Mouse (Mus musculus) urinary bladder, adult 18-20 months (tissue): ENCODE measurements around the gene Aldh3b1.

Experiments
- DNase-seq, 2 experiments: peaks; one replicate each; pipeline ENCODE4 v3.0.0; 2022; ENCODE audit warnings: low spot score in 2 of 2, mixed read lengths in 2 of 2

Gene Aldh3b1

DNA sequence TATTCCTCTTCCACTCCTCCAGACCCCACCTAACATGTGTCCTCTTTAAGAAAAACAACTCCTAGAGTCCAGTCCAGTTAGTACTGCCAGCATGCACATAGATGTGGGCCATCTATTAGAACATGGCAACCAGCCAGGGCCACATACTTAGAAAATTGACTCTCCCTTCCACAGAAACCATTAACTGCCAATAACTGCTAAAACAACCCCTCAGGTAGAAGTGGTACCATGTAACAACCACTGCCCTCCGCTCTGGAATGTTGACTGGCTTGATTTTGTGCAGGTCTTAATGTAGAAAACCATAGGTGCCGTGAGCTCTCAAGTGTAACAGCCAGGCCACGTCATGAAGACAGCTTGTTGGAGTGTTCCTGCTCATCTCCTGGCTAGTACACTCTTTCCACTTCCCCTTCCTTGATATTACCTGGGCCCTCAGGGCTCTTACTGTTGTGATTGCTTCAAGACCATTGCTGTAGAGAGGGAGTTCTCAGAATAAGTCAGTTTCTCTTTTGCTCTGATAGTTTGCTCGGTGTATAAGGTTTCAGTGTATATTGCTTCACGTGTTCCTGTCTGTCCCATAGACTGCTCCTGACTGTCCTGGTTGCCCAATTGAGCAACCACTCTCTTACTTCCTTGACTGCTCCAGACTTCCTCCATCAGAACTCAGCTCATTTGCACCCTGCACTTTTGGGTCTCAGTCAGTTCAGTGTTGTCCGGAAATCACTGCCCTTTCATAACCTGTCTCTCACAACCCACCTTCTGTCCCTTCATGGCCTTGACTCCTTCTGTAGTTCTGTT, 49.4 kb downstream of the Aldh3b1 start:
- no peak for DNase-seq

DNA sequence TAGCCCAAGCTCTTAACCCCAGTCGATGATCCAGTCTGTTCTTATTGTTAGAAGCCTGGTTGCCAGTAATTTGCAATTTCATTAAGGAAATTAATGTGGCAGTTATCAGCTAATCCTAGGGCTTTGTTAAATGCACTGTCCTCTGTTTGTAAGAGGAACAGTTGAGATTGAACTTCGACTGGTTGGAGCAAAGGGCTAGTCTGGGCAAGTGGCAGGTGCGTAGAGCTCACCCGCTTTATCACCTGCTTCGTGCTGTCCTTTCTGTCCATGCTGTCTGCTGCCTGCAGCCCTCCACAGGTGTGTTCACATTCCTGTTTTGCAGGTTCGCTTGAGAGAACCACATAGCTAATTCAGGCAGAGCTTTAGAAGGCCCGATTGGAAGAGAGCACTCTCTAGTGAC, 54.6 kb downstream of the Aldh3b1 start:
- peak; percentile 20 to 36 for DNase-seq

GRCm38 (mm10) chr19:3872373-3872772, 57.2 kb downstream of the Aldh3b1 start:
- DNase-seq = no peak

DNA sequence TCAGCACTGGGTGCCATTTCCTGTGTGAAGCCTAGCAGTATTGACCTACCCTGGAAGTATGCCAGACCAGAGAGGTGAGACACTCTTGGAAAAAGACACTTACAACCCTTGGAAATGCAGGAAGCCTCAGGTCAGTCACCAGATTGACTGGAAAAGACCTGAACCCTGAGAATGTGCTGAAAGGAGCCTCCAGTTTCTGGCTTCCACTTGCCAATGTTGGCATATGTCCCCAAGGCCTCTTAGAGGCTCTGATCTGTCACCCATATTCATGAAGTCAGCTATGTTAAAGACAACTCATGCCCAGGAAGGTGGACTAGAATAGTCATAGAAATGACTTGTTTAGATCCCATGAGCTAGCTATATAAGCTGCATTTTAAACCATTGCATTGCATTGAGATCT, 58.1 kb downstream of the Aldh3b1 start:
- DNase-seq = no peak

DNA sequence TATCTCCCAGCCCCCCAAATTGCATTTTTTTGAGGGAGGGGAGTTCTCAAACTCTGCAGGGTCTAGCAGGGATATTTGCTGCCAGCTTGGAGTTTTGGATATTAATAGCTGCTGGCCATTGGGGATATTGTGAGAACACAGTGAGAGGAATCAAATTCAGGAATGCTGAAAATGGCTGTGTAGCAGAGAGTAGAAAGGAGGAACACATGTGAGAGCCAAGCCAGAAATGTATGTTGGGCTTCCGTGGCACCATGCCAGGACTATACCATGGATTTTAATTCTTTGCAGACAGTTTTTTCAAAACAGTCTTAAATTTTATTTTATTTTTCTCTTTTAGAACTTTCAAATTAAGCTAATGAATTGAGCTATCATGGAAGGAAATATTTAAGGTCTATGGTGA, 61.3 kb downstream of the Aldh3b1 start:
- no peak for DNase-seq

DNA sequence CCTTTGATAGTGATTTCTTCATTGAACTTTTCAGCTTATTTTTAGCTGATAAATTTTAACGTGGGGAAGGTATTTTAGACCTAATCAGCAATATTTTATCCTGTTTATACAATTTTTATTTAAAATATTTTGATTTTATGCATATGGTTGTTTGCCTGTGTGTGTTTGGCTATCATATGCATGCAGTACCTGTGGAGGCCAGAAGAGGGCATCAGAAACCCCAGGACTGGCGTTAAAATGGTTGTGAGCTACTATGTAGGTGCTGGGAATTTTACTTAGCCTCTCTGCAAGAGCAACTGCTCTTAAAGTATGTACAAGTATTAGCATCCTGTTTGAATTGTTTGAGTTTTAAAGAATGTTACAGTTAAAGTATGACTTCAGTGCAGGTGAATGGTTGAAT, 64.6 kb downstream of the Aldh3b1 start:
- no peak for DNase-seq
